Mouse (Mus musculus) stomach, postnatal 0 days (tissue): Measurements from ENCODE around the gene Cox15.

ENCODE experiments used
- CTCF ChIP-seq: IDR thresholded peaks from 2 replicates; pipeline ENCODE4 v1.5.1; 2016; ENCODE audit warnings: antibody characterized with exemption, low read depth, mild to moderate bottlenecking, moderate library complexity
- EP300 ChIP-seq: optimal IDR thresholded peaks from 2 replicates; pipeline ENCODE3; 2016; ENCODE audit warnings: antibody characterized with exemption

DNA sequence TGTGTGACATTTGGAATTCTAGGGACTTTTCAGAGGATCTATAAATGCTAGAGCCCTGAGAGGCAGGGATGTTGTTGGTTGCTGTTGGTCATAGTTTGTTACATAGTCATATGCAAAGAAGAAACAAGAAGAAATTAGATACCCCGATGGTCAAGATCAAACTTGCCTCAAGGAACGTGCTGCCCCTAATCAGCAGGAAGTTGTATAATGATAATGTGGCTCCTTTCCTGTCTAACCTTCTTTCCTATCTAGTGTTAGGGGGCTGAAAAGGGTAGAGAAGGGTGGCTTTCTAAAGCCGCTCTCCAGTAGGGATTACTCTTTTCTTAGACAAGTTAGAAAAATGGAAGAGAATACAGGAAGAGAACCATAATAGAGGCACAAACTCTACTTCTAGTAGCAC lies 7.1 kb downstream of the Cox15 start:
- TF ChIP-seq CTCF = no peak
- TF ChIP-seq EP300 = no peak
